Mouse (Mus musculus) CH12.LX (cell line): Measurements from ENCODE around the gene Ctnna3.

ENCODE experiments used
- CTCF ChIP-seq, 2 experiments: IDR thresholded peaks in 1 of 2; conservative IDR thresholded peaks in 1 of 2; 2 replicates each; pipeline ENCODE4 v1.5.1; 2011 to 2012; ENCODE audit warnings: low read depth in 2 of 2, low read length in 2 of 2, improper control_type of control experiment in 1 of 2, inconsistent platforms in 1 of 2, mild to moderate bottlenecking in 1 of 2, moderate library complexity in 1 of 2
- ELF1 ChIP-seq: IDR thresholded peaks from 2 replicates; pipeline ENCODE4 v1.6.1; 2014; ENCODE audit warnings: low read depth, mild to moderate bottlenecking, inconsistent platforms, low read length, improper control_type of control experiment
- IRF4 ChIP-seq: IDR thresholded peaks from 2 replicates; pipeline ENCODE4 v1.6.1; 2014; ENCODE audit warnings: low read depth, mild to moderate bottlenecking, inconsistent platforms, low read length, improper control_type of control experiment
- MAX ChIP-seq: IDR thresholded peaks from 2 replicates; pipeline ENCODE4 v1.6.1; 2011; ENCODE audit warnings: low read length, improper control_type of control experiment
- MXI1 ChIP-seq: IDR thresholded peaks from 2 replicates; pipeline ENCODE4 v1.6.1; 2011; ENCODE audit warnings: mild to moderate bottlenecking, low read depth, low read length, improper control_type of control experiment
- SIN3A ChIP-seq: IDR thresholded peaks from 2 replicates; pipeline ENCODE4 v1.6.1; 2012; ENCODE audit warnings: low read length, improper control_type of control experiment, inconsistent platforms
- ZKSCAN1 ChIP-seq: IDR thresholded peaks from 2 replicates; pipeline ENCODE4 v1.6.1; 2012; ENCODE audit warnings: low read depth, inconsistent platforms, low read length, improper control_type of control experiment, borderline replicate concordance
- ZMIZ1 ChIP-seq: IDR thresholded peaks from 2 replicates; pipeline ENCODE4 v1.6.1; 2012; ENCODE audit warnings: low read depth, mild to moderate bottlenecking, inconsistent platforms, low read length, improper control_type of control experiment

DNA sequence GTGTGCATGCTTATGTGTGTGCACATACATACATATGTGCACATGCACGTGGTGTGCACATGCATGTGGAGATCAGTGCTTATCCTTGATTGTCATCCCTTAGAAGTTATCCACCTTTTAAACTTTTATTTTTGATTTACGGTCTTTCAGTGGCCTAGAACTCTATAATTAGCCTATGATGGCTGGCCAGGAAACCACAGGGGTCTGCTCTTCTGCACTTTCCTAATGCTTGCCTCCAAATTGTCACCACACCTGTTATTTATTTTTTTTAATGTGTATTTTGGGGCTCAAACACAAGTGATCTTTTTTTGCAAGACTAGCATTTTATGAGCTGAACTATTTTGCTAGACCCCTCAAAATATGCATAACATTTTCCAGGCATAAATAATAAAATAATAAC is 1214.1 kb downstream of the Ctnna3 start:
- no peak for TF ChIP-seq CTCF (conservative IDR thresholded peaks at IDR 0.05 in 1 of 2, IDR thresholded peaks at IDR 0.05 in 1 of 2; ENCODE audit: low read depth in 2 of 2, low read length in 2 of 2)
- TF ChIP-seq ZKSCAN1 = no peak
- no peak for TF ChIP-seq SIN3A
- TF ChIP-seq ZMIZ1 = no peak
- TF ChIP-seq MAX = no peak
- TF ChIP-seq IRF4 = no peak
- no peak for TF ChIP-seq MXI1
- TF ChIP-seq ELF1 = no peak
